20 mouse cellular contexts compared by ENCODE assay signal in genomic region chr12:113327851-113328250, GRCm38 (mm10).
DNase-seq lines count a peak whose midpoint lies in the region; ATAC-seq and TF ChIP-seq lines count a peak whose summit lies in the region.
"Had no signal": no experiment of that assay in that cellular context is flagged by ENCODE, and none has a peak within 500 bp of the region (broad histone marks: within the 10 kb centered on the region; RNA-seq: fewer than 3 reads in every experiment).

No protein-coding gene starts in this region.

- H3K9me3 ChIP-seq in hindbrain, embryonic 12.5 days (replicated peaks) = no peaks in the 10 kb centered on the region
- no peaks in the 10 kb centered on the region for H3K9me3 ChIP-seq in midbrain, postnatal 0 days (ENCODE audit: low read length)
- H3K9me3 ChIP-seq: forebrain, embryonic 10.5 days; forebrain, embryonic 13.5 days; hindbrain, embryonic 13.5 days; intestine, embryonic 15.5 days had no signal

- H3K27ac ChIP-seq in hindbrain, embryonic 12.5 days = no peak overlapping the region
- H3K27ac ChIP-seq in midbrain, postnatal 0 days (ENCODE audit: low read depth, low read length) = no peak overlapping the region
- H3K27ac ChIP-seq: forebrain, embryonic 10.5 days; forebrain, embryonic 13.5 days; hindbrain, embryonic 13.5 days; intestine, embryonic 15.5 days had no signal

- H3K36me3 ChIP-seq in hindbrain, embryonic 12.5 days = no peaks in the 10 kb centered on the region
- H3K36me3 ChIP-seq in midbrain, postnatal 0 days (ENCODE audit: insufficient read depth, low read length) = no peaks in the 10 kb centered on the region
- H3K36me3 ChIP-seq: forebrain, embryonic 10.5 days; hindbrain, embryonic 13.5 days; intestine, embryonic 15.5 days had no signal

- no peak for TF ChIP-seq CTCF in midbrain, postnatal 0 days (IDR thresholded peaks at IDR 0.05)

- no peaks in the 10 kb centered on the region for H3K27me3 ChIP-seq in hindbrain, embryonic 12.5 days
- no peaks in the 10 kb centered on the region for H3K27me3 ChIP-seq in midbrain, postnatal 0 days (ENCODE audit: insufficient read depth, low read length)
- H3K27me3 ChIP-seq: forebrain, embryonic 13.5 days; hindbrain, embryonic 13.5 days; intestine, embryonic 15.5 days had no signal

- no peak overlapping the region for H3K4me2 ChIP-seq in hindbrain, embryonic 12.5 days (replicated peaks)
- no peak overlapping the region for H3K4me2 ChIP-seq in midbrain, postnatal 0 days (ENCODE audit: low read depth, low read length, poor library complexity, severe bottlenecking)
- H3K4me2 ChIP-seq: forebrain, embryonic 13.5 days; heart, embryonic 11.5 days; hindbrain, embryonic 13.5 days; intestine, embryonic 15.5 days had no signal

- peak; percentile 60 for DNase-seq in heart, adult 11 months
- no peak for DNase-seq in heart, adult 18-20 months
- peak; percentile 63 for DNase-seq in adrenal gland, adult 2 months
- DNase-seq in adrenal gland, adult 8-10 months = peak; percentile 47
- DNase-seq in adrenal gland, postnatal 25 days = peak; percentile 33
- DNase-seq in midbrain, postnatal 0 days (ENCODE audit: low spot score) = no peak
- no peak for DNase-seq in urinary bladder, postnatal 25 days (ENCODE audit: low spot score)
- DNase-seq: cerebellum, adult 18-20 months; cerebellum, adult 9-10 months; cerebellum, postnatal 14 days; gastrocnemius, postnatal 14 days had no signal

- WGBS in hindbrain, embryonic 12.5 days = 91% methylated on average over 5 of the region's 5 CpGs
- 86% methylated on average over 5 of the region's 5 CpGs for WGBS in midbrain, postnatal 0 days

- ATAC-seq in hindbrain, embryonic 12.5 days (ENCODE audit: low FRiP score) = no peak
- no peak for ATAC-seq in midbrain, postnatal 0 days (ENCODE audit: low FRiP score)
- ATAC-seq: CD4-positive, CD25-positive, alpha-beta regulatory T cell, adult 4 months; forebrain, embryonic 13.5 days; forebrain, embryonic 16.5 days; hindbrain, embryonic 16.5 days; intestine, embryonic 15.5 days had no signal

- H3K4me1 ChIP-seq in hindbrain, embryonic 12.5 days = no peaks in the 10 kb centered on the region
- H3K4me1 ChIP-seq in midbrain, postnatal 0 days (ENCODE audit: insufficient read depth, low read length) = no peaks in the 10 kb centered on the region
- H3K4me1 ChIP-seq: forebrain, embryonic 10.5 days; forebrain, embryonic 13.5 days; hindbrain, embryonic 13.5 days; intestine, embryonic 15.5 days had no signal

- no peak overlapping the region for H3K4me3 ChIP-seq in hindbrain, embryonic 12.5 days
- no peak overlapping the region for H3K4me3 ChIP-seq in midbrain, postnatal 0 days (ENCODE audit: low read depth, low read length)
- H3K4me3 ChIP-seq: forebrain, embryonic 10.5 days; forebrain, embryonic 13.5 days; hindbrain, embryonic 13.5 days; intestine, embryonic 15.5 days had no signal

- H3K9ac ChIP-seq in hindbrain, embryonic 12.5 days = no peak overlapping the region
- no peak overlapping the region for H3K9ac ChIP-seq in midbrain, postnatal 0 days (replicated peaks; ENCODE audit: low read length, poor library complexity, severe bottlenecking)
- H3K9ac ChIP-seq: forebrain, embryonic 13.5 days; hindbrain, embryonic 13.5 days; intestine, embryonic 15.5 days had no signal

Comparison
In these comparisons a context has a peak if more than half of its experiments do, and no peak if none do; other contexts are left out.
1. DNase-seq: peak in heart, adult 11 months (single experiment), adrenal gland, adult 2 months (single experiment), adrenal gland, adult 8-10 months (single experiment) and adrenal gland, postnatal 25 days (single experiment); none in heart, adult 18-20 months (0 of 2), midbrain, postnatal 0 days (single experiment) and urinary bladder, postnatal 25 days (single experiment).